Mouse (Mus musculus): ENCODE data around the gene Rhbdd3.

Gene Rhbdd3

DNA sequence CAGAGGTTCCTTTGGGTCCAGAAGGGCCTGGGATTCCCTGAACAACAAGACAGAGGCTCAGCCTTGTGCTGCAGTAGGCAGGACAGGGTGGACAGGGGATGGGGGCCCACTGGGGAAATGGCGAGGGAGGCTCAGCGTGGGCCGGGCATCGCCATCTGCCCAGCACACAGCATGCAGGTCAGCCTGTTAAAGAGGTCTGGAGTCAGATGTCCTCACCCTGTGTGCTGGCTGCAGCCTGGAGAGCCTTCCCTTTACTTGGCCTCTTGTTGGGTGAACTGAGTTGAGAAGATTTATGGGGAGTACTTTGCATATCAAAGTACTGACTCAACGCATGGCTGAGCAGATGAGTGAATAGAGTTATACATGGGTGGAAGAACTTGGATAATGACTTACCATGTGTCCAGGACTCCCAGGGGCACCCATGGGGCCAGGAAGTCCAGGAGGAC lies 30.3 kb downstream of the Rhbdd3 start:
- DNase-seq (ENCODE audit: low read depth): no peak

DNA sequence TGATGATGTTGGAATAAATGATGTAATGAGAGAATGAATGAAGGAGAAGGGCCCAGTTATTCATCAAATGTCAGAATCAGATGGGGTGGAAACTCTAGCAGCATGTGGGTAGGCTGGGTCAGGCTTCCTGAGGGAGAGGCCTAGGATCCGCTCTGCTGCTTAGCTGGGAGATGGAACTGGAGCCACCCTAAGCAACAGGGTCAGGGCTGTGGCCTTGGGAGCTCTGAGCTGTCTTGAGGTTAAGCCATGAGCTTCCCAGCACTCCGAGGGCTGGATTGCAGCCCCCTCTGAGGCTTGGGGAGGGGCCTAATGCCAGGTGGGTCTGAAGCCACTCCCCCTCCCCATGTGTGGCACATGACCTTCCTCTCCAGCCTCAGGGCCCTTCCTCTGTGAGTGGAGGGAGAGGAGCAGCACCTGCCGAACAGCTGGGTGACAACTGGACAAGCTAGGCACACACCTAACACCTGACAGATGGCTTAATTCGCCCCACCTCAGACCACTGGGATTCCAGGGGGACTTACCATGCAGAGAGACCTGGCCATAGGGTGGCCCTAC lies 31.5 kb downstream of the Rhbdd3 start:
- no peak for DNase-seq (ENCODE audit: low read depth)

- no peak for DNase-seq (ENCODE audit: low read depth)
These were observed 34.0 kb downstream of the Rhbdd3 start for GRCm38 (mm10) chr11:5132751-5133150.

GRCm38 (mm10) chr11:5135914-5136313 lies 37.2 kb downstream of the Rhbdd3 start:
- DNase-seq (ENCODE audit: low read depth): no peak

GRCm38 (mm10) chr11:5138642-5139041 lies 39.9 kb downstream of the Rhbdd3 start:
- no peak for DNase-seq (ENCODE audit: low read depth)

DNA sequence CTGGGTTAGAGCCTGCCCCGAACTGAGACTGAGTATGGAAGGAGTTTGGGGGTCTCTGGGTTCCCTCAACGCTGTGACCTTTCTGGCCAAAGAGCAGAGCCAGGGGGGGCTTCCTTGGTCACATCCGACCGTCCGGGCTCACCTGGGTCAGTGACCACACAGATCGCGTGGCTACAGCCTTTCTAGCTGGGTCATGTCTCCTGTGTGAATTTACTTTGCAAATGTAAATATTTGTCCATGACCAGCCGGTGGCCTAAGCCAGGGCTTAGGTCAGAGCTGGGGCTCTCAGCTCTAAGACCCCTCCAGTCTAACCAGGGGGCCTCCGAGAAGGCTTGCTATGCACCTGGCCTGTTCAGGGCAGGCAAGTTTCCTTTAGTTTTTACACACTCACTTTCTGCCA lies 40.6 kb downstream of the Rhbdd3 start:
- no peak for DNase-seq (ENCODE audit: low read depth)

DNA sequence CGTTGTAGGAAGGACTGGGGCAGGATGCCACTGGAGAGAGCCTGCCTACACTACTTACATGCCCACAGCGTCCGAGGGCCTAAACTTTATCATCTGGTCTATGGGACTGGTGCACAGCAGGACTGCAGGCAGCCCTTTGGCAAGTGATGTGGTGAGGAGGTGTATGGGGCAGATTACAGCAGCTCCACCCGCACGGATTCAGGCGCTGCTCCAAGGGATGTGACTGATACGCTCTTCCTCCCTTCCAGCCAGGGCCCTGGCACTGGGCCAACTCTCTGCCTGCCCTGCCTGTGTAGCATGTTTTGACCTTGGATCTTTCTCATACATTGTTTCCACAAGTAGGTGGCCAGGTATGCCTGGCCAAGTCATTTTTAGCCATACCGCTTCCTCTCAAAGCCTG lies 41.9 kb downstream of the Rhbdd3 start:
- DNase-seq (ENCODE audit: low read depth): no peak

DNA sequence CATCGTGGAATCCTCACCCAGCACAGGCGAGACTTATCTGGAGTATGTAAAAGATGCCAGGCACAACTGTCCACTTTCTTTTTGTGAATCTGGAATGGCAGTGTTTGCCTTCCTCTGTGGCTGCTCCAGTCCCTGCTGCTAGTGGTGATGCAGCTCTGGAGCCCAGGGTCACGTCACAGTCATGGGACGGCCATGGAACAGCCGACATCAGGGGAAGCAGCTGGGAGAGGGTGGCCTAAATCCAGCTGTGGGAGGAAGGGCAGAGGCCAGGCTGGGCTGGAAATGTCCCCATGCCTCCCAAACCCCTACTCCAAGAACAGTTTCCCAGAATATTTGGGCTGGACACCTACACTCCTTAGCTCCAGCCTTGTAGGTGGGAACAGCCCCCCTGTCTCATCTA lies 42.5 kb downstream of the Rhbdd3 start:
- DNase-seq (ENCODE audit: low read depth): no peak

DNA sequence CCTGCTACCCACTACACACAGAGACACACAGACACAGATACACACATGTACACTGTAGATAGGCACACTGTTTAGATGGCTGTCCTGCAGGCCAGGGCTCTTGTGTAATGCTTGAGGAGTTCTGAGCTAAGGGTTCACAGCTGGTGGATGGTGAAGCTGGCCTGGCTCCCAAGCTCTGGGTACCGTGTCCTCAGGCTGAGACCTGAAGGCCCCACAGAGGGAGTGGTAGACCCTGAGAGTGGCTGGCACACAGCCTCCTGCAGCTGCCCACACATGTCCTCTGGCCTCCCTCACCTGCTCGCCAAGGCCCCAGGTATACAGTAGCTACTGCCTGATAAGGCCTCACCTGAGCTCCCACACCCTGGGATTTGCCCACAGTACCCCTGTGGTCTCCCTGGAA lies 43.2 kb downstream of the Rhbdd3 start:
- DNase-seq (ENCODE audit: low read depth): no peak

DNA sequence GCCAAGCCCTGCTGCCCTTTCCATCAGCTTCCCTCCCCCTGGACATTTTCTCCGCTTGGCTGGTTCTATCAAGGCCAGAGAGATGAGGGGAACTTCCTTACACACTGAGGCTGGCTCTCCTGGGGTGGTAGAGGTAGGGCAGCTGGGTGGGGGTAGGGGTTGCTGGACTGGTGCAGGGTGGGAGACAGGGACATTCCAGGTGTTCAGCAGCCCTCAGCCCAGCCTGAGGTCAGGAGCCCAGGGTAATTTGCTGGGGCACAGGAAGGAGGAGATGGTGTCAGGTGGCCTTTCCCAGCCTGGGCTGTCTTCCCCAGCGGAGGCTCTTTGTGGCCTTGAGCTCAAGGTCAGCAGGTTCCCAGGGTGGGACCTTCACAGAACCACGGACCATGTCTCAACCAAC lies 46.9 kb downstream of the Rhbdd3 start:
- no peak for DNase-seq (ENCODE audit: low read depth)

DNA sequence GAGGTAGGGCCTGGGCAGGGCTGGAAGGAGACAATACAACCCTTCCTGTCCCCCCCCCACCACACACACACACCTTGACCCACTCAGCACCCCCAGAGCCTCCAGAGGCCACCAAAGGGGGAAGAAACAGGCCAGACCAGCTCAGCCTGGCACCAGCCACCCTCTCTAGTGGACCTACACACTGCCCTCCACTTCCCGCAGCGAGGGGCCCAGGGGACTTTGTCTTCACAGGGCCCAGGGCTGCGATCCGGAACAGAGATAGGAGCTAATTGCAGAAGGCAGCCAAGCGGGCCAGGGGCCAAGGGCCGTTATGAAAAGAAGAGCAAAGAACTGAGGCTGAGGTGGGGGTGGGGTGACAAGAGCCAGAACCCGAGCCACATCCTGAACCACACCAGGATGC lies 50.5 kb downstream of the Rhbdd3 start:
- DNase-seq (ENCODE audit: low read depth): no peak

- no peak for DNase-seq (ENCODE audit: low read depth)
These were observed 51.2 kb downstream of the Rhbdd3 start for GRCm38 (mm10) chr11:5149955-5150354.

DNA sequence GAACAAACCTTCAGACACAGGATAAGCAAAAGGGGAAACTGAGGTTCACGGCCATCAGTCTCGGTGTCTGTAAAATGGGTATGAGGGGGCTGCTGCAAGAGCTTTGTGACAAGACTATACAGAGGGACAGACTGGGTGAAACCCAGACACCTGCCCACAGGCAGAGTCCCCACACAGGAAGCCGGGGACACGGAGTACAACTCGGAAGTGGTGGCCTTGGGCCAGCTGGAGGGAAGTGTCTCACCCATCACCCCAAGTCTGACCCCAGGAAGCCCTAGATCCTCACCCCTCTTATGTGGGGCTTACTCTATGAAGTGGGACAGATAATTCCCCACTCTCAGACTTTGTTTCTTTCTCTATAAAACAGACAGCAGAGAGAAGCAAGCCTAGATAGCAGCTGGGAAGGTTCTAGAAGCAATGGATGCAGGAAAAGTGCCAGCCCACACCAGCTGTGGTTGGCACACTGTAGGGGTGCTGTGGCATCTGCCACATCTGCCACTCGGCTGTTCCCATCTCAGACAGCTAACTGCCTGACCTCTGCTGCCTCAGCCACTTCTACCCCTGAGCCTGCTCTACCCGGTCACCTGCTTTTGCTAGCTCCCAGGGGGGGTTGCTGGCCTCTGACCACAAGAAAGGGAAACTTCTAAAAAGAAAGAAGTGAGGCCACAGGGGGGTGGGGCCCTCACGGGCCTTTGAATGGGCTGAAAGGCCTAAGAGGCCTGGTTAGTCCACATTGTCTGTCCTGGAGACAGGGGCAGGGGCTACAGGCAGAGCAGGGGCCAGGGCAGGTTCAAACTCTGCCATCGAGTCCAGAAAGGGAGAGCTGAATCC lies 51.9 kb downstream of the Rhbdd3 start:
- peak; percentile 41 for DNase-seq (ENCODE audit: low read depth)

GRCm38 (mm10) chr11:5151247-5151630 lies 52.5 kb downstream of the Rhbdd3 start:
- no peak for DNase-seq (ENCODE audit: low read depth)

DNA sequence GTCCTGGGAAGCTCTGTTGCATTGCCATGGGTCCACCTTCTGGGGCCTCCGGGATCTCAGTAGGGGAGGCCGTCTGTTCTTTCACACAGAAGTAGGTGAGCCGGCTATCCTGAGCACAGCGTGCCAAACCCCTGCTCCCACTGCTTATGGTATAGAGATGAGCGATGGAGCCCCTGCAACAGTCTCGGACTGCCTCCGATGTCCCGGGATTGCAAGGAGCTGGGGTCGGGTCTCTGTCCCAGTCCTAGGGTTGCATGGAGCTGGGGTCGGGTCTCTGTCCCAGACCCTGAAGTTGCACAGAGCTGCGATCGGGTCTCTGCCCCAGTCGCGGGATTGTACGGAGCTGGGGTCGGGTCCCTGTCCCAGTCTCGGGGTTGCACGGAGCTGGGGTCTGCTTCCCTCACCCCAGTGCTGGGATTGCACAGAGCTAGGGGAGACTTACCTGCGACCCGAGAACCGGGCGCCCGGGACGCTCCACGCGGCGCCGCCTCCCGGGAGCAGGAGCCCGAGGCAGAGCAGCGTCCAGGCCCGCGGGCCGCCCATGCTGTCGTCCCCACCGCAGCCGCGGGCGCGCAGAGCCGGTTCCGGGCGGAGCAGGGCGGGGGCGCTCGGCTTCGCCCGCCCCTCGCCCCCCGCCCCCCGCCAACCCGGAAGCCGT lies 53.1 kb downstream of the Rhbdd3 start, which contains the start of gene Emid1:
Emid1 (minus strand) TSS at position 578 of the 658 bp plus-strand sequence.
- DNase-seq (ENCODE audit: low read depth): no peak

DNA sequence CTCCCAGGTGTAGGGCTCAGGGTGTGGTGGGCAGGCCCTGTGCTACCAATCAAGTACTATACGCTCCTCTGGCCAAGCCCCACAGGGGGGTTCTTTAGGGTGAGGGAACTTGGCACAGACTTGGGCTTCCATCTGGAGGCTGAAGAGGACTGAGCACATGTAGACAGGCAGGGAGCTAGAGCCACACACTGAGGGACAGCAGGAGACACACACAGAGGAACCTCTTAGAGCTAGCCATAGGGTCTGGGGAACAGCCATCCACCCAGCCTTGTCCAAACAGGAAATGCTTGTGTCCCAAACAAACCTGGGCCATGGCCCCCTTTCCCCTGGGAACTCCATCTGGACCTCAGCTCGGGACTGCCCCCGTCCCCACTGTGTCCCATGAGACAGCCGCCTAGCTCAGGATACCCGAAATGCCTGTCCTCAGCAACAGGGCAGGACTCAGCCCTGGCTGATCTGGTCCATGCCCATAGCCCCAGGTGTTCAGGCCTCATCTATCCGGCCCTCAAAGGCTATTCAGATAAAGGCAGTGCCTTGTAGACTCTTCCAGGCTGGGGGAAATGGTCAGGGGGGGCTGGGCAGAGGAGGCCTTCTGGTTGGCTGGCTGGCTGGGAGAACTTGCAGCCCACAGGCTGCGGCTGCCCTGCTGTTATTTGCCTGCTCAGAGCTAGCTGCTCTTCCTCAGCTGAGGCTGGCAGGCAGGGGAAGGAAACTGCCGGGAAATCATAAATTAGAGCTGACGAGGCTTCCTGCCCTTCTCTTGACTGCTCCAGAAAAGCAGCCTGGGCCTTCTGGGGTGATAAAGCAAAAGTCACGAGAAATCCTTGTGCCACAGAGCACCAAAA lies 56.5 kb downstream of the Rhbdd3 start:
- DNase-seq (ENCODE audit: low read depth): no peak

All from c-Kit-positive CD71-negative TER-119-negative erythroid progenitor cells, embryonic 14.5 days (primary cell).